Mouse (Mus musculus) frontal cortex, postnatal 10 days (tissue): ENCODE measurements at regions not wholly inside any gene's neighbourhood (a gene's known extent, or its start where the extent isn't known, plus 50 kb on each side); places are given as distances from the start of the nearest gene placed in this dataset.
A peak's percentile ranks its signal among the peaks of the same experiment; 100 is the strongest.

Experiments
- DNase-seq, 2 experiments: peaks; one replicate each; pipeline ENCODE4 v3.0.0; 2022; ENCODE audit warnings: low spot score in 2 of 2, mixed read lengths in 1 of 2

DNA sequence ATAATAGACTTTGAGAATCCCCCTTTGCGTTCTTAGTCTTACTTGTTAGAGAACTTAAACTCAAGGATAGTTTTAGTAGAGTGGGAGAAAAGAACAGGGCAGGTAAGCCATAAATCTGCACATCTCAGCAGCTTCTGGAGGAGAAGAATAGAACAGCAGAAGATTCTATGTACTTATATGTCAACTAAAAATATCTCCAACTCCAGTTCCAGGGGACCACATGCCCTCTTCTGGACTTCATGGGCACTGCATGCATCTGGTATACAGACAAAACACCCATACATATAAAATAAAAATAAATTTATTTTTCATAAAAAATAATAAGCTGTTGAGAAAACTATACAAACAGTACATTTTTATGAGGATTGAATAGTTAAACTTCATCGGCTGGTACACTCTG is 196.4 kb downstream of the Mettl4 start:
- DNase-seq = peak in 1 of 2 experiments; percentile 13

DNA sequence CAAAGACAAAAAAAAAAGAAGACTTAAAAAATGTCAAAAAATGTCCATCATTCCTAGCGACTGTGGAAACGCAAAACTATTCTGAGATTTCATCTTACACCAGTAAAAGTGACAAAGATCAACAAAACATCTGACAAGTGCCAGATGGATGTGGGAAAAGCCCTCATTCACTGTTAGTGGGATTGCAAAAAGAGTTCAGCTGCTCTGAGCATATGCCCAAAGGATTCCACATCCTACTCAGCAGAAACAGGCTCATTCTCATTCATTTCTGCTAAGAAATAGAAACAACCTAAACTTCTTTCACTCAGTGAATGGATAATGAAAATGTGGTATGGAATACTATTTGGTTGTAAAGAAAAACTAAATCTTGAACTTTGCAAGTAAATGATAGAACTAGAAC is 221.1 kb downstream of the Mettl4 start:
- DNase-seq = peak; percentile 5
